Mouse (Mus musculus): ENCODE measurements around the gene Uggt1.

DNA sequence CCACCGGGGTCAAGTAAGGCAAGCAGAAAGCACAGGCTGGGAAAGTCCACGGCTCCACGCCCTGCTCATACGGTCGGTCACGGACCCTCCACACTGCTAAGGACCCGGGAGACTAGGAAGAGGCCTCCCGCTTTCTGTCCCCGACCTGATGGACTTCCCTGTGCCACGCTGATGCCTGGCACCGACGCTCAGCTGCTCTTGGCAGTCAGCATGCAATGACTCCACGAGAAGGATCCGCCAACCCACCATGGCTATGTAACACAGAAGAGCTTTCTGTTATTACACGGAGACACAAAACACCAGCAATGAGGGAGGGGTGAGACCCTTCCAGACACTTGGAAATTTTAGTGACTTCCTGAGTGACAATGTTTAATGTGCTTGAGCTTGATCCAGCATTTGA lies 104.2 kb downstream of the Uggt1 start:
- TF ChIP-seq CTCF (IDR thresholded peaks at IDR 0.05; ENCODE audit: low read depth) (no peak), EP300 (IDR thresholded peaks at IDR 0.05; ENCODE audit: low read depth) (no peak)

Data from heart, postnatal 0 days (tissue).